Mouse (Mus musculus) MEL (cell line): ENCODE data around the gene H60b. TPM values are rescaled to one million over a fixed set of nuclear protein-coding genes. Genes with fewer than 3 reads are reported as not detected.

ENCODE experiments used
- DNase-seq: peaks from one replicate; pipeline ENCODE4 v3.0.0; 2011; ENCODE audit warnings: low read depth, low spot score
- H3K27ac ChIP-seq: 2 replicates; pipeline ENCODE4 v1.5.1; 2012; ENCODE audit warnings: low read depth, mild to moderate bottlenecking, control low read depth, low read length, moderate library complexity; ENCODE audit not compliant: control insufficient read depth
- H3K27me3 ChIP-seq, 2 experiments: fragments of 150-350 bp in 1 of 2; sonication (generic) in 1 of 2; 2 replicates each; pipeline ENCODE4 v1.6.1; 2012; ENCODE audit warnings: low read length in 2 of 2, mild to moderate bottlenecking in 2 of 2, improper control_type of control experiment in 1 of 2, moderate library complexity in 1 of 2; ENCODE audit not compliant: insufficient read depth in 2 of 2, control insufficient read depth in 1 of 2
- H3K36me3 ChIP-seq, 2 experiments: 2 replicates each; pipeline ENCODE4 v1.6.1; 2012 to 2014; ENCODE audit warnings: low read length in 2 of 2, improper control_type of control experiment in 1 of 2, inconsistent platforms in 1 of 2, mild to moderate bottlenecking in 1 of 2; ENCODE audit not compliant: insufficient read depth in 2 of 2, control insufficient read depth in 1 of 2
- H3K4me1 ChIP-seq, 2 experiments: fragments of 150-350 bp in 1 of 2; sonication (generic) in 1 of 2; 2 replicates each; pipeline ENCODE4 v1.6.1; 2012; ENCODE audit warnings: low read length in 2 of 2, improper control_type of control experiment in 1 of 2, mild to moderate bottlenecking in 1 of 2; ENCODE audit not compliant: insufficient read depth in 2 of 2, control insufficient read depth in 1 of 2
- H3K4me3 ChIP-seq, 2 experiments: fragments of 150-350 bp in 1 of 2; sonication (generic) in 1 of 2; 2 replicates each; pipeline ENCODE4 v1.5.1; 2012; ENCODE audit warnings: low read depth in 2 of 2, low read length in 2 of 2, mild to moderate bottlenecking in 2 of 2, moderate library complexity in 2 of 2, control low read depth in 1 of 2, improper control_type of control experiment in 1 of 2; ENCODE audit not compliant: control insufficient read depth in 1 of 2, insufficient read depth in 1 of 2
- H3K79me2 ChIP-seq: 2 replicates; pipeline ENCODE4 v1.6.1; 2012; ENCODE audit warnings: mild to moderate bottlenecking, low read length, moderate library complexity; ENCODE audit not compliant: control insufficient read depth, poor library complexity, insufficient read depth
- H3K9ac ChIP-seq: 2 replicates; pipeline ENCODE4 v1.6.1; 2012; ENCODE audit warnings: low read depth, mild to moderate bottlenecking, control low read depth, low read length, moderate library complexity; ENCODE audit not compliant: control insufficient read depth, poor library complexity, severe bottlenecking
- H3K9me3 ChIP-seq: fragments of 150-350 bp; sonication (generic); replicated peaks from 2 replicates; pipeline ENCODE4 v1.6.1; 2012; ENCODE audit warnings: mild to moderate bottlenecking, low read length, improper control_type of control experiment, moderate library complexity; ENCODE audit not compliant: insufficient read depth
- BHLHE40 ChIP-seq: IDR thresholded peaks from 2 replicates; pipeline ENCODE4 v1.6.1; 2012; ENCODE audit warnings: low read depth, mild to moderate bottlenecking, inconsistent platforms, low read length, improper control_type of control experiment, borderline replicate concordance
- CHD1 ChIP-seq: IDR thresholded peaks from 2 replicates; pipeline ENCODE4 v1.6.1; 2012; ENCODE audit warnings: low read depth, mild to moderate bottlenecking, inconsistent platforms, low read length, improper control_type of control experiment
- CHD2 ChIP-seq: IDR thresholded peaks from 2 replicates; pipeline ENCODE4 v1.6.1; 2011; ENCODE audit warnings: low read length, improper control_type of control experiment
- CTCF ChIP-seq, 3 experiments: IDR thresholded peaks in 2 of 3; conservative IDR thresholded peaks in 1 of 3; 2 replicates each; pipeline ENCODE4 v1.5.1; 2011 to 2012; ENCODE audit warnings: low read length in 3 of 3, low read depth in 2 of 3, mild to moderate bottlenecking in 2 of 3, improper control_type of control experiment in 1 of 3, inconsistent platforms in 1 of 3, mixed read lengths in 1 of 3, moderate library complexity in 1 of 3; ENCODE audit not compliant: control insufficient read depth in 1 of 3, insufficient read depth in 1 of 3, poor library complexity in 1 of 3, severe bottlenecking in 1 of 3
- E2F4 ChIP-seq: IDR thresholded peaks from 2 replicates; pipeline ENCODE4 v1.6.1; 2011; ENCODE audit warnings: low read depth, low read length, improper control_type of control experiment, borderline replicate concordance
- ELF1 ChIP-seq: IDR thresholded peaks from 2 replicates; pipeline ENCODE4 v1.6.1; 2014; ENCODE audit warnings: low read depth, mild to moderate bottlenecking, inconsistent platforms, low read length, improper control_type of control experiment, moderate library complexity
- EP300 ChIP-seq, 2 experiments: IDR thresholded peaks; 2 replicates each; pipeline ENCODE4 v1.6.1; 2011; ENCODE audit warnings: improper control_type of control experiment in 2 of 2, low read length in 2 of 2, low read depth in 1 of 2, mild to moderate bottlenecking in 1 of 2
- ETS1 ChIP-seq: IDR thresholded peaks from 2 replicates; pipeline ENCODE4 v1.6.1; 2012; ENCODE audit warnings: low read depth, mild to moderate bottlenecking, inconsistent platforms, low read length, improper control_type of control experiment, moderate library complexity
- GABPA ChIP-seq: IDR thresholded peaks from 2 replicates; pipeline ENCODE4 v1.6.1; 2012; ENCODE audit warnings: low read depth, mild to moderate bottlenecking, inconsistent platforms, low read length, improper control_type of control experiment, moderate library complexity
- GATA1 ChIP-seq: IDR thresholded peaks from 2 replicates; pipeline ENCODE4 v1.6.1; 2011; ENCODE audit warnings: low read depth, low read length, improper control_type of control experiment
- HCFC1 ChIP-seq: IDR thresholded peaks from 2 replicates; pipeline ENCODE4 v1.6.1; 2012; ENCODE audit warnings: low read depth, mild to moderate bottlenecking, inconsistent platforms, low read length, improper control_type of control experiment, moderate library complexity
- JUND ChIP-seq: IDR thresholded peaks from 2 replicates; pipeline ENCODE4 v1.6.1; 2011; ENCODE audit warnings: low read depth, mild to moderate bottlenecking, improper control_type of control experiment, low read length
- MAFK ChIP-seq: IDR thresholded peaks from 2 replicates; pipeline ENCODE4 v1.6.1; 2011; ENCODE audit warnings: low read depth, mild to moderate bottlenecking, low read length, improper control_type of control experiment, borderline replicate concordance
- MAX ChIP-seq: IDR thresholded peaks from 2 replicates; pipeline ENCODE4 v1.6.1; 2011; ENCODE audit warnings: low read length, improper control_type of control experiment
- MAZ ChIP-seq: IDR thresholded peaks from 2 replicates; pipeline ENCODE4 v1.6.1; 2012; ENCODE audit warnings: low read depth, mild to moderate bottlenecking, inconsistent platforms, low read length, improper control_type of control experiment
- MEF2A ChIP-seq: IDR thresholded peaks from 2 replicates; pipeline ENCODE4 v1.6.1; 2014; ENCODE audit warnings: low read depth, mild to moderate bottlenecking, inconsistent platforms, low read length, improper control_type of control experiment; ENCODE audit not compliant: poor library complexity, insufficient replicate concordance, severe bottlenecking; ENCODE audit errors: extremely low read depth
- NELFE ChIP-seq: IDR thresholded peaks from 2 replicates; pipeline ENCODE4 v1.6.1; 2011; ENCODE audit warnings: low read depth, low read length, improper control_type of control experiment
- POLR2A ChIP-seq, 2 experiments: IDR thresholded peaks; 2 replicates each; pipeline ENCODE4 v1.6.1; 2011 to 2012; ENCODE audit warnings: low read length in 2 of 2, mild to moderate bottlenecking in 2 of 2, control low read depth in 1 of 2, improper control_type of control experiment in 1 of 2, low read depth in 1 of 2, moderate library complexity in 1 of 2; ENCODE audit not compliant: control insufficient read depth in 1 of 2, insufficient read depth in 1 of 2, poor library complexity in 1 of 2
- POLR2AphosphoS2 ChIP-seq: IDR thresholded peaks from 2 replicates; pipeline ENCODE4 v1.6.1; 2011; ENCODE audit warnings: low read length, improper control_type of control experiment
- POLR2AphosphoS5 ChIP-seq: IDR thresholded peaks from 2 replicates; pipeline ENCODE4 v1.6.1; 2012; ENCODE audit warnings: low read depth, borderline replicate concordance, mild to moderate bottlenecking, inconsistent platforms, low read length, moderate library complexity, mixed read lengths
- RAD21 ChIP-seq: IDR thresholded peaks from 2 replicates; pipeline ENCODE4 v1.6.1; 2011; ENCODE audit warnings: mild to moderate bottlenecking, low read depth, low read length, improper control_type of control experiment
- RCOR1 ChIP-seq: IDR thresholded peaks from 2 replicates; pipeline ENCODE4 v1.6.1; 2012; ENCODE audit warnings: low read depth, mild to moderate bottlenecking, inconsistent platforms, low read length, improper control_type of control experiment
- SIN3A ChIP-seq: IDR thresholded peaks from 2 replicates; pipeline ENCODE4 v1.6.1; 2012; ENCODE audit warnings: low read length, improper control_type of control experiment, inconsistent platforms
- SMC3 ChIP-seq: IDR thresholded peaks from 2 replicates; pipeline ENCODE4 v1.6.1; 2011; ENCODE audit warnings: low read depth, low read length, improper control_type of control experiment
- TAL1 ChIP-seq: IDR thresholded peaks from 2 replicates; pipeline ENCODE4 v1.6.1; 2012; ENCODE audit warnings: mild to moderate bottlenecking, inconsistent platforms, low read length, moderate library complexity, mixed read lengths
- TCF12 ChIP-seq: IDR thresholded peaks from 2 replicates; pipeline ENCODE4 v1.6.1; 2014; ENCODE audit warnings: low read depth, mild to moderate bottlenecking, inconsistent platforms, low read length, improper control_type of control experiment, moderate library complexity
- USF1 ChIP-seq: IDR thresholded peaks from 2 replicates; pipeline ENCODE4 v1.6.1; 2014; ENCODE audit warnings: low read depth, mild to moderate bottlenecking, inconsistent platforms, low read length, improper control_type of control experiment, moderate library complexity
- USF2 ChIP-seq, 2 experiments: IDR thresholded peaks; 2 replicates each; pipeline ENCODE4 v1.6.1; 2011 to 2012; ENCODE audit warnings: improper control_type of control experiment in 2 of 2, low read length in 2 of 2, borderline replicate concordance in 1 of 2, inconsistent platforms in 1 of 2, low read depth in 1 of 2, mild to moderate bottlenecking in 1 of 2; ENCODE audit not compliant: insufficient read depth in 1 of 2
- ZC3H11A ChIP-seq: IDR thresholded peaks from 2 replicates; pipeline ENCODE4 v1.6.1; 2012; ENCODE audit warnings: low read depth, mild to moderate bottlenecking, inconsistent platforms, low read length, improper control_type of control experiment
- ZKSCAN1 ChIP-seq: IDR thresholded peaks from 2 replicates; pipeline ENCODE4 v1.6.1; 2012; ENCODE audit warnings: low read depth, mild to moderate bottlenecking, inconsistent platforms, low read length, improper control_type of control experiment, moderate library complexity
- ZNF384 ChIP-seq: IDR thresholded peaks from 2 replicates; pipeline ENCODE4 v1.6.1; 2012; ENCODE audit warnings: low read depth, mild to moderate bottlenecking, inconsistent platforms, low read length, improper control_type of control experiment
- polyA plus RNA-seq, 2 experiments: library from polyadenylated mRNA; stranded (reverse) in 1 of 2; unstranded in 1 of 2; fragments of >175 nt in 1 of 2; fragments of >200 nt in 1 of 2; gene quantifications; 2 replicates each; pipeline versions ENCODE4 v1.2.1 to v1.2.4; 2012; ENCODE audit warnings: low replicate concordance in 2 of 2, low read depth in 1 of 2; ENCODE audit not compliant: insufficient read length in 2 of 2, insufficient read depth in 1 of 2, missing spikeins in 1 of 2
- total RNA-seq: library from RNA; depleted of rRNA; stranded (reverse); fragments of 300-350 nt; gene quantifications from 2 replicates; pipeline ENCODE4 v1.2.3, GENCODE M21; 2012

The H60b gene
- total and polyA plus RNA-seq, 3 experiments, result not detected

DNA sequence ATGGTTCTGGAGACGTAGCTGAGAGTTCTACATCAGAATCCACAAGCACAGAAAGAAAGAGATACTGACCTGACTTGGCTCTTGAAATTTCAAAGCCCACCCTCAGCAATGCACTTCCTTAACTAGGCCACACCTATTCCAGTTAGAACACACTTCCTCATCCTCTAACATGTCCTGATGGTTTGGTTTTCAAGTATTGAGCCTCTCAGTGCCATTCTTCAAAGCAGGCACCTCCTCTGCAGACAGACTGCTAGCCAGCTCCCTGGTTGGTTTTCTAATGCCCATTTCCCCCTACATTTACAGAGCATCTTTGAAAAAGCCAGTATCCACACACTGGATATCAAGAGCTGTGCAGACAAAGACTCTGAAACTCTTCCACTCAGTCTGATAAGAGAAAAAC lies 143.3 kb downstream of the H60b start (continued):
- TF ChIP-seq SIN3A (peak; percentile 52; the same call in 1 of the 2 replicates), CHD2 (no peak), USF1 (no peak), MAX (no peak), ELF1 (peak; percentile 80), CHD1 (no peak), SMC3 (no peak), RCOR1 (no peak), EP300 (IDR thresholded peaks at IDR 0.05; ENCODE audit: low read depth in 1 of 2, low read length in 2 of 2) (peak in 1 of 2 experiments; percentile 50; a peak in 1 of 4 replicates), ZKSCAN1 (no peak), POLR2AphosphoS5 (no peak), RAD21 (no peak), TCF12 (no peak), GABPA (no peak), JUND (no peak), HCFC1 (no peak), MAZ (no peak), POLR2A (IDR thresholded peaks at IDR 0.05; ENCODE audit: control insufficient read depth in 1 of 2, insufficient read depth in 1 of 2, low read depth in 1 of 2, low read length in 2 of 2, poor library complexity in 1 of 2) (no peak; a peak in 1 of 4 replicates), USF2 (IDR thresholded peaks at IDR 0.05; ENCODE audit: borderline replicate concordance in 1 of 2, insufficient read depth in 1 of 2, low read depth in 1 of 2, low read length in 2 of 2) (no peak), ETS1 (peak; percentile 28; the same call in 1 of the 2 replicates), MEF2A (no peak)

DNA sequence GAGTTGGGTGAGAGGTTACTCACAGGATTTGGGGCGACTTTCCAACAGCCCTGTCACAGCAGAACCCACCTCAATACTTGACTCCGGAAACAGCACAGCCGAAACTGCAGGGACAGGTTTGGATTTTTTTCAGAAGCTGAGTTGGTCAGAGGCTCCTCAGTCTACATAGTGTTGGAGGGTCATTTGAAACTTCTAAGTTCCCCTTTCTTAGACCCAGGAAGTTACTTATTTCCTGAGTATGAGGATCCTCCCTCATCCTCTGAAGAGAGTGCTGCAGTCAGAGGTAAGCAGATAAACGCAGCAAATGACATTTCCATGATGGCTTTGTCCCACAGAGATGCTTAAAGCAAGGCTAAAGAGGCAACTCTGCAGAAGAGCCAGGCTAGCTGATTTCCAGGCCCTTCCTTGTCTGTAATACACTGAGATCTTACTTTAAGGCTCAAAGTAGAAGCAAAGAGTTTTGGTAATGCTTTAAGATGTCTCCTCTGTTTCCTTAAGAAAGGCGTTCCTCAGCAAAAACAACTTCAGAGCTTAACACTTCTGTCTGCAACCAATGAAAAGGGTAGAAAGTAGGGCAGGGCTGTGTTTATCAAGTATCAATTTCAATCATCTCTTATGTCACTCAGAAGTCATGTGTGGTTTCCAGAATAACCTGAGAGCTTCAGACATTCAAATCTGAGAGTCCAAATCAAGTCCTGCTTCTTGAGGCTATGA lies 144.1 kb downstream of the H60b start:
- H3K27ac ChIP-seq, result peak overlapping the region; percentile 98
- peaks cover 12 to 40% of the 10 kb centered on the region in 2 experiments for H3K4me1 ChIP-seq
- DNase-seq, result peak; percentile 85
- no peaks in the 10 kb centered on the region for H3K27me3 ChIP-seq
- H3K36me3 ChIP-seq, result peaks cover 0 to 49% of the 10 kb centered on the region in 2 experiments; a peak in 2 of 4 replicates
- H3K9me3 ChIP-seq, result no peaks in the 10 kb centered on the region
- H3K79me2 ChIP-seq, result peaks cover 14% of the 10 kb centered on the region
- peak overlapping the region; percentile 68 to 76 for H3K4me3 ChIP-seq
- H3K9ac ChIP-seq, result peak overlapping the region; percentile 85
- TF ChIP-seq BHLHE40 (no peak), E2F4 (no peak), USF2 (IDR thresholded peaks at IDR 0.05; ENCODE audit: borderline replicate concordance in 1 of 2, insufficient read depth in 1 of 2, low read depth in 1 of 2, low read length in 2 of 2) (no peak), POLR2AphosphoS2 (no peak), CHD2 (no peak), ELF1 (peak; percentile 79), POLR2A (IDR thresholded peaks at IDR 0.05; ENCODE audit: control insufficient read depth in 1 of 2, insufficient read depth in 1 of 2, low read depth in 1 of 2, low read length in 2 of 2, poor library complexity in 1 of 2) (peak in 1 of 2 experiments; percentile 61; a peak in 2 of 4 replicates), GATA1 (no peak; the same call in 1 of the 2 replicates), NELFE (peak; percentile 70), MAFK (no peak), RAD21 (no peak), TAL1 (no peak), ZC3H11A (no peak), SIN3A (no peak; the same call in none of the 2 replicates), USF1 (no peak), ZNF384 (peak; percentile 48), HCFC1 (no peak; the same call in 1 of the 2 replicates), RCOR1 (no peak), POLR2AphosphoS5 (no peak), SMC3 (no peak), ETS1 (peak; percentile 58; the same call in 1 of the 2 replicates), CTCF (IDR thresholded peaks at IDR 0.05 in 2 of 3, conservative IDR thresholded peaks at IDR 0.05 in 1 of 3; ENCODE audit: control insufficient read depth in 1 of 3, insufficient read depth in 1 of 3, low read depth in 2 of 3, low read length in 3 of 3, poor library complexity in 1 of 3, severe bottlenecking in 1 of 3) (no peak), EP300 (IDR thresholded peaks at IDR 0.05; ENCODE audit: low read depth in 1 of 2, low read length in 2 of 2) (peak; percentile 24 to 48; a peak in 3 of 4 replicates), MAZ (no peak)
